Mouse (Mus musculus): ENCODE measurements around the gene Cdc14a. TPM values are rescaled to one million over a fixed set of nuclear protein-coding genes. Genes with fewer than 3 reads are reported as not detected.

Cdc14a gene
- total and polyA plus RNA-seq, 3 experiments, result 1.6 to 3.4 (median 2.8) TPM

GRCm38 (mm10) chr3:116436113-116436512, 12.3 kb upstream of the Cdc14a start:
- Histone ChIP-seq H3K79me2 (replicated peaks; ENCODE audit: control insufficient read depth, insufficient read depth, low read length) (no peaks in the 10 kb centered on the region), H3K27ac (no peak overlapping the region)

GRCm38 (mm10) chr3:116434757-116435156, 10.9 kb upstream of the Cdc14a start:
- no peak overlapping the region for H3K4me3 ChIP-seq
- no peaks in the 10 kb centered on the region for H3K79me2 ChIP-seq (replicated peaks; ENCODE audit: control insufficient read depth, insufficient read depth, low read length)
- no peaks in the 10 kb centered on the region for H3K36me3 ChIP-seq (ENCODE audit: control insufficient read depth, insufficient read depth, low read length)
- intact Hi-C loops (cut with DNase I), result no loop called here
- H3K9ac ChIP-seq (ENCODE audit: low read depth, low read length), result no peak overlapping the region
- no peaks in the 10 kb centered on the region for H3K27me3 ChIP-seq (ENCODE audit: control insufficient read depth, insufficient read depth, low read length)
- DNase-seq, result no peak
- WGBS, result 71% methylated on average over 3 of the region's 3 CpGs
- H3K27ac ChIP-seq, result no peak overlapping the region
- H3K4me1 ChIP-seq (ENCODE audit: control insufficient read depth, insufficient read depth, low read length), result no peaks in the 10 kb centered on the region
- TF ChIP-seq POLR2A (IDR thresholded peaks at IDR 0.05; ENCODE audit: insufficient read depth, low read depth, low read length) (no peak), EP300 (IDR thresholded peaks at IDR 0.05; ENCODE audit: insufficient read depth, low read depth, low read length) (no peak), CTCF (IDR thresholded peaks at IDR 0.05) (no peak)

More at GRCm38 (mm10) chr3:116436113-116436512, 12.3 kb upstream of the Cdc14a start:
- H3K27me3 ChIP-seq (ENCODE audit: control insufficient read depth, insufficient read depth, low read length), result no peaks in the 10 kb centered on the region
- no peak overlapping the region for H3K9ac ChIP-seq (ENCODE audit: low read depth, low read length)
- TF ChIP-seq EP300 (IDR thresholded peaks at IDR 0.05; ENCODE audit: insufficient read depth, low read depth, low read length) (no peak), POLR2A (IDR thresholded peaks at IDR 0.05; ENCODE audit: insufficient read depth, low read depth, low read length) (no peak), CTCF (IDR thresholded peaks at IDR 0.05) (no peak)
- H3K36me3 ChIP-seq (ENCODE audit: control insufficient read depth, insufficient read depth, low read length), result no peaks in the 10 kb centered on the region
- no peaks in the 10 kb centered on the region for H3K4me1 ChIP-seq (ENCODE audit: control insufficient read depth, insufficient read depth, low read length)
- intact Hi-C loops (cut with DNase I), result no loop called here
- no peak overlapping the region for H3K4me3 ChIP-seq
- no peak for DNase-seq
- WGBS, result 56% methylated on average over 3 of the region's 3 CpGs

GRCm38 (mm10) chr3:116425901-116426300, 2.1 kb upstream of the Cdc14a start:
- H3K36me3 ChIP-seq (ENCODE audit: control insufficient read depth, insufficient read depth, low read length), result no peaks in the 10 kb centered on the region
- intact Hi-C loops (cut with DNase I), result no loop called here
- H3K79me2 ChIP-seq (replicated peaks; ENCODE audit: control insufficient read depth, insufficient read depth, low read length), result no peaks in the 10 kb centered on the region
- no peaks in the 10 kb centered on the region for H3K27me3 ChIP-seq (ENCODE audit: control insufficient read depth, insufficient read depth, low read length)
- H3K4me1 ChIP-seq (ENCODE audit: control insufficient read depth, insufficient read depth, low read length), result no peaks in the 10 kb centered on the region
- H3K27ac ChIP-seq, result no peak overlapping the region
- DNase-seq, result no peak
- TF ChIP-seq POLR2A (IDR thresholded peaks at IDR 0.05; ENCODE audit: insufficient read depth, low read depth, low read length) (no peak), CTCF (IDR thresholded peaks at IDR 0.05) (no peak)
- H3K9ac ChIP-seq (ENCODE audit: low read depth, low read length), result no peak overlapping the region
- no peak overlapping the region for H3K4me3 ChIP-seq
- WGBS, result 95% methylated on average over 6 of the region's 6 CpGs

GRCm38 (mm10) chr3:116424973-116425284, 1.1 kb upstream of the Cdc14a start:
- TF ChIP-seq EP300 (IDR thresholded peaks at IDR 0.05; ENCODE audit: insufficient read depth, low read depth, low read length) (peak; percentile 67; the same call in 1 of the 2 replicates), POLR2A (IDR thresholded peaks at IDR 0.05; ENCODE audit: insufficient read depth, low read depth, low read length) (peak; percentile 76), CTCF (IDR thresholded peaks at IDR 0.05) (peak; percentile 87)
- intact Hi-C loops (cut with DNase I), result loop anchor here (5.0 kb wide), 2 partner anchors 67 to 87 kb away; partner anchors contain the start of gene Dbt
- H3K79me2 ChIP-seq (replicated peaks; ENCODE audit: control insufficient read depth, insufficient read depth, low read length), result no peaks in the 10 kb centered on the region
- peak overlapping the region; percentile 80 for H3K4me3 ChIP-seq
- DNase-seq, result peak; percentile 76 to 89
- WGBS, result under 1% methylated on average over 11 of the region's 11 CpGs
- H3K36me3 ChIP-seq (ENCODE audit: control insufficient read depth, insufficient read depth, low read length), result no peaks in the 10 kb centered on the region
- H3K9ac ChIP-seq (ENCODE audit: low read depth, low read length), result peak overlapping the region; percentile 34; the same call in 1 of the 2 replicates
- no peaks in the 10 kb centered on the region for H3K27me3 ChIP-seq (ENCODE audit: control insufficient read depth, insufficient read depth, low read length)
- peak overlapping the region; percentile 79 for H3K27ac ChIP-seq
- H3K4me1 ChIP-seq (ENCODE audit: control insufficient read depth, insufficient read depth, low read length), result no peaks in the 10 kb centered on the region

- Histone ChIP-seq H3K27ac (peak overlapping the region; percentile 79), H3K36me3 (ENCODE audit: control insufficient read depth, insufficient read depth, low read length) (no peaks in the 10 kb centered on the region), H3K4me3 (peak overlapping the region; percentile 80), H3K79me2 (replicated peaks; ENCODE audit: control insufficient read depth, insufficient read depth, low read length) (no peaks in the 10 kb centered on the region), H3K9ac (ENCODE audit: low read depth, low read length) (peak overlapping the region; percentile 34; the same call in 1 of the 2 replicates), H3K27me3 (ENCODE audit: control insufficient read depth, insufficient read depth, low read length) (no peaks in the 10 kb centered on the region), H3K4me1 (ENCODE audit: control insufficient read depth, insufficient read depth, low read length) (no peaks in the 10 kb centered on the region)
- intact Hi-C loops (cut with DNase I), result loop anchor here (5.0 kb wide), 2 partner anchors 68 to 88 kb away; partner anchors contain the start of gene Dbt
- TF ChIP-seq EP300 (IDR thresholded peaks at IDR 0.05; ENCODE audit: insufficient read depth, low read depth, low read length) (no peak), POLR2A (IDR thresholded peaks at IDR 0.05; ENCODE audit: insufficient read depth, low read depth, low read length) (no peak), CTCF (IDR thresholded peaks at IDR 0.05) (no peak)
- WGBS, result under 1% methylated on average over 32 of the region's 32 CpGs
- peak in 1 of 2 experiments; percentile 25 for DNase-seq
These were observed 534 bp upstream of the Cdc14a start for GRCm38 (mm10) chr3:116424160-116424972.

GRCm38 (mm10) chr3:116422795-116423352, 958 bp downstream of the Cdc14a start:
- 1% methylated on average over 23 of the region's 23 CpGs for WGBS

More at GRCm38 (mm10) chr3:116422795-116423352, 958 bp downstream of the Cdc14a start:
- peak overlapping the region; percentile 79; the same call in 1 of the 2 replicates for H3K27ac ChIP-seq
- no peaks in the 10 kb centered on the region for H3K36me3 ChIP-seq (ENCODE audit: control insufficient read depth, insufficient read depth, low read length)
- H3K4me1 ChIP-seq (ENCODE audit: control insufficient read depth, insufficient read depth, low read length), result no peaks in the 10 kb centered on the region
- TF ChIP-seq CTCF (IDR thresholded peaks at IDR 0.05) (peak; percentile 69), EP300 (IDR thresholded peaks at IDR 0.05; ENCODE audit: insufficient read depth, low read depth, low read length) (no peak)
- peak overlapping the region; percentile 80 for H3K4me3 ChIP-seq
- intact Hi-C loops (cut with DNase I), result loop anchor here (1.0 to 5.0 kb wide), 5 partner anchors 38 to 172 kb away; partner anchors contain the start of genes Dbt and Sass6
- H3K79me2 ChIP-seq (replicated peaks; ENCODE audit: control insufficient read depth, insufficient read depth, low read length), result no peaks in the 10 kb centered on the region
- DNase-seq, result peak; percentile 52 to 59
- peak overlapping the region; percentile 87 for H3K9ac ChIP-seq (ENCODE audit: low read depth, low read length)
- H3K27me3 ChIP-seq (ENCODE audit: control insufficient read depth, insufficient read depth, low read length), result no peaks in the 10 kb centered on the region

Measured in heart, adult 2 months (tissue).